Mouse (Mus musculus): ENCODE results near the gene Bsdc1.

- no peak for TF ChIP-seq GATA1 (IDR thresholded peaks at IDR 0.05; ENCODE audit: borderline replicate concordance, low read length)
- no peak for TF ChIP-seq FLI1 (IDR thresholded peaks at IDR 0.05; ENCODE audit: low read length)
Observed at GRCm38 (mm10) chr4:129448713-129449112, 12.7 kb upstream of the Bsdc1 start.
